Mouse (Mus musculus) testis, adult 2 months (tissue): ENCODE data around the gene Gtf2i.

Source experiments
- CTCF ChIP-seq: fragments of 200-500 bp; IDR thresholded peaks from 2 replicates; pipeline ENCODE4 v1.5.1; 2012; ENCODE audit warnings: low read depth, mild to moderate bottlenecking, inconsistent platforms, low read length, moderate library complexity; ENCODE audit not compliant: control insufficient read depth, insufficient read depth, insufficient replicate concordance
- POLR2A ChIP-seq: fragments of 200-500 bp; IDR thresholded peaks from 2 replicates; pipeline ENCODE4 v1.6.1; 2012; ENCODE audit warnings: low read depth, mild to moderate bottlenecking, inconsistent platforms, low read length, moderate library complexity; ENCODE audit not compliant: control insufficient read depth

GRCm38 (mm10) chr5:134265890-134266289 lies 48.7 kb downstream of the Gtf2i start:
- TF ChIP-seq CTCF (no peak), POLR2A (no peak)
